Mouse (Mus musculus): ENCODE measurements around the gene Cxcl2. TPM values are rescaled to one million over a fixed set of nuclear protein-coding genes. Genes with fewer than 3 reads are reported as not detected.

The Cxcl2 gene
- total RNA-seq (2021) = under 1 TPM; 0.37 to 0.76 TPM
- long read RNA-seq, experiment 1 = 0 reads
- long read RNA-seq, experiment 2 = 0 reads

DNA sequence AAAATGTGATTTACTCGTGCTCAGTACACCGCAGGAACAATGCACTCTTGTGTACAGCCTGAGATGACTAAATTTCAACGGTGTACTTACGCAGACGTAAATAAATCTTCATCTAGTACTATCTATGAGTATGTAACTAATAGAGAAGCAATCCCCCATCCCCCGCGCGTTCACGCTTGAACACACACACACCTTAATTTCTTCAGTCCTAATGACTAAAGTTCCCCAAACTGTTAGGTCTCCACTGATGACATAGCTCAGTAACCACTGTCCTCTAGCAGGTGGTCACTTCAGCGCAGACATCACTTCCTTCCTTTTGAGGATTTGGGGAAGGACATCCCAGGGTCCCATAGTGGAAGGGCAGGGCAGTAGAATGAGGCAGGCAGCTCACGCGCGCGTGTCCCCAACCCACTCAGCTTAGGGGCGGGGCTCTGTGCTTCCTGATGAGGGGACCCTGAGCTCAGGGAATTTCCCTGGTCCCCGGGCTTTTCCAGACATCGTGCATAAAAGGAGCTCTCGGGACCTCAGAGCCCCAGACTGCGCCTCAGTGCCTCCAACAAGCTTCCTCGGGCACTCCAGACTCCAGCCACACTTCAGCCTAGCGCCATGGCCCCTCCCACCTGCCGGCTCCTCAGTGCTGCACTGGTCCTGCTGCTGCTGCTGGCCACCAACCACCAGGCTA, at the start of gene Cxcl2:
Cxcl2 (plus strand) TSS at position 533 of the 682 bp plus-strand sequence.
- DNase-seq (ENCODE audit: low spot score in 2 of 2) = no peak

DNA sequence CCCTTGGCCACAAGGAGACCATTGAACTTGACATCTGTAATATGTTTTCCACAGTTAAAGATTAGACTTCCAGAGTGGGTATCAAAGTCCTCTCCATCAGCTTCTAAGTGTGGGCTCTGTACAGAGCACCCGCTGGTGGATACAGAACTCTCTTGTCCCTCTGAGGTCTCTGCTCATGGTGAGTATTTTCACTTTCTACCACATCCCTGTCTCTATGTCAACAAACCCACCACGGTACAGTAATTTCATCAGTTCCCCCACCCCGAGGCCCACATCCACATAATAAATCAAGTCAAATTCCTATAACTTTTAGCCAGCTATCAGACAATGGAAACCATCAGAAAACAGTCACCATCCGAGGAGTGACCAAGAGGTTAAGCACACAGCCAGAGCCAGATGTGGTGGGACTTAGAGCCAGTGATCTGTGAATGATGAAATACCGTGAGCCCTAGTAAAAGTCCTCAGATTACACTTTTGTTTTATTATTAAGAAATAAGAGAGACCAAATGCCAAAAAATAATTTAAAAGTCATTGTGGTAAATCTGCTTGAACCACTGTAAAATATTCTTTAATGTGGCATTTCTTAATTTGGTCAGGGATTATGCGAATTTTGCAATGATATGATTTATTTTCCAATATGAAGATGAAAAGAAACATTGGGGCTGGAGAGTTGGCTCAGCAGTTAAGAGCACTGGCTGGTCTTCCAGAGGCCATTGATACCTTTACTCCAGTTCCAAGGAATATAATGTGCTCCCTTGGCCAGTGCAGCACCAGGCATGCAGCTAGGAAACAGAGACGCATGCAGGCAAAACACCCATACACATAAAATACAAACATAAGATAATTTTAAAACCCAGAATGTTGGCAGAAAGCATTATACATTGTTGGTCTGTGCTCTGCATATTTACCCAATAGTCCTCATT, 48.1 kb upstream of the Cxcl2 start:
- DNase-seq (ENCODE audit: low spot score in 2 of 2) = no peak

DNA sequence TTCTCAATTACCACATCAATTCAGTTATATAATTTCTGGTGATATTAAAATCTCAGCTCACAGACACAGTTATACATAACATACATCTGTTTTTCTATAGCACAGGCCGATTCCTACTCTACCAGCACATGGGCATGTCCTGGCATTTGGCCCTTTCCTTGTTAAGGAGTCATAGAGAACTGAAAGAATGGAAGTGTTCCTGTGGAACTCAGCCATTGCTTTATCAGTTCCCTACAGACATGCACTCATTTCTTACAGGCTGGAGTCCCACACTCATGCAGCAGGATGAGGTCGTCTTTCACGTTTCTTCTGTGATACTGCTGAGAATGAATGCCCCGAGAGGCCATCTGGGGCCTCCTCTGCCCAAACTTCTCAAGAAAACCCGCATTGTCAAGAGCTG, 46.2 kb upstream of the Cxcl2 start:
- no peak for DNase-seq (ENCODE audit: low spot score in 2 of 2)

DNA sequence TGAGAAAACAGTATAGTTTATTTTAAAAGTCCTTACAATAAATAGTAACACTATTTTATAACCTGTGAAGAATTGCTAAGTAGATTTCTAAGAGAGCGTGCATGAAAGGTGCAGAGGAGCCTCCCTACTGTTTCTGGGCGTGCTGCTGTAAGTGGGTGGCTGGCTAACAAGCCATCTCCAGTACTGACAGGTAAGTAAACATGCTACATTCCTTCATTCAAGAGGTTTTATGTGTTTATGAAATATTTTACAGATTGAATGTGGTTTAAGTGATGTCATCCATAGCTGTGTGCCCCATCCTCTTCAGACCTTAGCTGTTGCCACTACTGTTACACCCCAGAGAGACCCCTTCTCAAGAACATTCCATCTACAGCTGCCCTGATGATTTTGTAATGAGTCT, 45.2 kb upstream of the Cxcl2 start:
- no peak for DNase-seq (ENCODE audit: low spot score in 2 of 2)

DNA sequence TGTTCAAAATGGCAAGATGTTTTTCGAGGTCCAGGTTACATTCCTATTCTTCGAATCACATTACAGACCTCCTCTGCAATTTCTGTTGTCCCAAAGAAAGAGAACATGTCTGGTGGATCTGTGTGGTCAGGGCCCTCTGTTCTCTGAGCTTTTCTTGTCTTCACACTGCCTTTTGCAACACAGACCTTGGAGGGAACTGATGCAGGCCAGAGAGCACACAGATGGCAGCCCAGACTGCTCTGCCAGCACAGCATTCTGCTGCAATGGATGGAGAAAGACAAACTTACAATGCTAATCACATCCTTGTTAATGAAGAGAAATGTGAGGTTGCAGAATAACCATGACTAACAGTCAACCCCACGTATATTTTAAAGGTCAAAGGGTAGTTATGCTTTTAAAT, 44.6 kb upstream of the Cxcl2 start:
- DNase-seq (ENCODE audit: low spot score in 2 of 2) = no peak

DNA sequence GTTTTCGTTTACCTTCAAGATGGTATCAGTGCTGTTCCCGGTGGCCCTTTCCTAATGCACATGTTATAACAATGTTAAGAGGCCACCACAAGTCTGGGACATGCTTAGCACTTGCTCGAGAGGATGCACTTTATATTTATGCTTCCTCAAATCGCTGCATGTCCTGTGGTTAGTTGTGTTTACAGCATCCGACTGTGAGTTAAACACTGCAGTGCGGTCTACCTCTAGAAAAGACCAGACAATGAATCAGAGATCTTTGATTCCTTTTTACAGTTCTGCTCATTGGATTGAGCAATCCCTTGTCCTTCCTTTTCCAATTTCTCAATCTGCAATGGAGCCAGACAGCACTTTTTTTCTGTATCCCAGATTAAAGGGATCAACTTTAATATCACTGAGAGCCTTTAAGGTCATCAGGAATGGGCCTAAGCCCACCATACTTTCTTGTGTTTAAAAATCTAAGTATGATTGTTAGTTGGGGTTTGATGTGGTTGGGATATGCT, 41.7 kb upstream of the Cxcl2 start:
- DNase-seq (ENCODE audit: low spot score in 2 of 2) = no peak

DNA sequence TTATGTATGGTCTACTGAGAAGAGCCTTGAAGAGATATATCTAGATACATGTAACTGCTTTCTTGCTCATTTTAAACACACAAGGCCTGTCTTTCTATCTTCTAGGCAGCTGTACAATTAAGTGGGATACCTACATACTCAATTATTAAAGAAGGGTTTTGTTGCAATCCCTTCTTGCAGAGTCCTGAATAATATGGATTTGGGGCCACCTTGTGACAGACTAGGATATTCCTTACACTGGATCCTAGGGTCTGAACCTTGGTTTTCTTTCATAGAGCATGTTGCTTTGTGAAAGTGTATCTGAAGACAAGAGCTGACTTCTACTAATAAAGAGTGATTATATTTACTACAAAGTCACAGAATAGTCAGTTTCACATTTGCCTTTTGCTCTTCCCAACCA, 36.9 kb upstream of the Cxcl2 start:
- no peak for DNase-seq (ENCODE audit: low spot score in 2 of 2)

DNA sequence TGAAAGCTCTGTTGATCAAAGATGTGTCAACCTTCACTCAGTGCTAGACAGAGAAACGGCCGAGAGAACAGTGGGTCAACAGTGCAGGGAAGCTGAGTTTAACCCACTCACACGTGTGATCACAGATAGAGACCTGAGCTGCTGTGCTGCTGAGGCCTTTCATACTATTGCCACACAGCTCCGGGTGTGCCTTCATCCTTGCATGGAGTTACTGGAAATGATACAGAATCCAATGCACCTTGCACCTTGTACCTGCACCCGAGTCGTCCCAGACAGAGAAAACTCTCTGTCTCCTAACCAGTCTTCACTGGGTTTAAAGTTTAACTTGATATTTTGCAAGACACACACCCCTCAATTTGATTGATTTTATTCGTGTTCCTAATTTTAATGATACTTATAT, 31.3 kb upstream of the Cxcl2 start:
- no peak for DNase-seq (ENCODE audit: low spot score in 2 of 2)

DNA sequence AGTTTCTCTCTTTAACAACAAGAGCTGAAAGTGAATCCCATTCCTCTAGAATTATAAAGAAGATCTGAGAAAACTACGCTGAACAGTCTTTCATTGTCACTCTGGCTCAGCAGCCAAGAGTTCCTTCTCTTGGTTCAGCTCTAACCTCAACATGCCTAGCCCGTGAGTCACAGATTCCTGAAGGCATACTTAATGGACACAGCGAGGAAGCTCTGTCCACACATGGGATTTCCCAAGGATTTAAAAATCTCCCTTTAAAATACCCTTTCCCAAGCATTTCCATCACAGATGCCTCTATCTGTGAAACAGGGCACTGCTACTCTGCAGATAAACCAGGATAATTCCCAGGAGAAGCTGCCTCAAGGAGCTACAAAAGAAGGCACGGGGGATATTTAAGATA, 27.6 kb upstream of the Cxcl2 start:
- no peak for DNase-seq (ENCODE audit: low spot score in 2 of 2)

DNA sequence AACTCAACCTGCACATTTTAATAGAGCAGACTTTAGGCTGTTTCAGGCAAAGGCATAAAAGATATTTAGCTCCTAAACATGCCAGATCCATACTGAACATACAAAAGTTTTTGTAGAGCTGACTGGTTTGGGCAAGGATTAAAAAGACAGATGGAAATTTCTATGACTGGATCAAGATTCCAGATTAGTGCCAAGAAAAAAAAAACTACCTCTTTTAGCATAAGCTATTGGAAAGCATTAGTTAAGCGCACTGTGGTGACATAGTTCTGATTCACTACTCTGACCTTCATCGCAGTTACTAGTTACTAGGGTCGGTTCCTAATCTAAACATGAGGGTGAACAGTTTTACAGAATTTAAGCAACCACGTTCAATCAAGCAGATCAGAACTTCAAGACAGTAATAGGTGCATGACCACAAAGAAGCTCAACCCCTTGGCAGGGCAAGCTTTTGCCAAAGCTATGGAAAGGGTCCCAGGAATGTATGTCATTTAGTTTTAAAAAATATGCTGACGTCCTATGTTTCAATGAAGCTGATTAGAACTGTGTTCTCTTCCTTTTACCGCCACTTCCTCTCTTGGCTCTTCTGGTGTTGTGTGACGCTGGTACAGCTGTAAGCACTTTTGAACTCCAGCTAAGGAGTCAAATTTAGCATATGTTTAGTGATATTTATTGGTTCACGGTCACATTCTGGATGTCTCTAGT, 27.0 kb upstream of the Cxcl2 start:
- no peak for DNase-seq (ENCODE audit: low spot score in 2 of 2)

DNA sequence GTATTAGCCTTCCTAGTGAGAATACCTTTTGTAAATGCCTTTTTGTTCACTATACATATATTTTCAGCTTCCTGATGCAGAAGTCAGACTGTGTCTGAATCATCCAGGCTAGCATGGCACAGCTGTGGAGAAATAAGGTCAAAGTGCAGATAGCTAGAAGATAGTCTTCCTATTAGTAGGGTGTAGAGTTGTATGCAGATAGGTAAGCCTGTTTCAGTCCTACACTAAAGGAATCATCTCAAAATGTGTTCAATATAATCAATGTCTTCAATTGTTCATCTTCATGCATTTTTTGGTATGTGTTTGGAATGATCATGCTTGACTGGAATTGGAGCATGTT, 26.5 kb upstream of the Cxcl2 start:
- DNase-seq (ENCODE audit: low spot score in 2 of 2) = no peak

DNA sequence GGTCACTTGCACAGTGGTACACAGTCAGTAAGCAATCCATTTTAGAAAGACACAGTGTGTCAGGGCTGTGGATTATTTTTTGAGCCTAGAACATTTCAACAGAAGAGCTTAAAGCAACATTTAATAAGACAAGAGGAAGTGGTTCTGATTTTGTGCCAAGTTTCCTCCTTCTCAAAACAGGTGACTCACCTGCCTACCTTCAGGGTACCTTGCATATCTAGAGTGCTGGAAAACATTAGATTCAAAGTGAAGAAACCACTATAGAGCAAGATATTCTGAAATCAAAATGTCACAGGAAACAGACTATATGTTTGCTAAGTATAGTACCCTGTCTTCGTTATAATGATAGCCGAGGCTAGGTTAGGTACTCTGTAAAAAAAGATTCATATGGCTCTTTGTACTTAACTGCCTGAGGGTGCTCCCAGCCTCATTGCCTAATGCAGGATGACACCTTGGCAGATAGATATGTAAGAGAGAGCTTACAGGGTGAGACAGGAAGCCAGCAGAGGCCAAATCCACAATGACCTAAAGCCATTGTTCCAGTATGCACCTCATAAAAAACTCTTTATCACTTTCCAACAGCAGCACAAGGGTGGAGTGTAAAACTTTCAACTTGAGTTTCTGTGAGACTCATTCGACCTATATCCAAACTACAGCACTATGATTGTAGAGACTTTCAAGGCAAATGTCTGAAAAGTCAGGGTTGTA, 24.2 kb upstream of the Cxcl2 start:
- DNase-seq (ENCODE audit: low spot score in 2 of 2) = no peak

DNA sequence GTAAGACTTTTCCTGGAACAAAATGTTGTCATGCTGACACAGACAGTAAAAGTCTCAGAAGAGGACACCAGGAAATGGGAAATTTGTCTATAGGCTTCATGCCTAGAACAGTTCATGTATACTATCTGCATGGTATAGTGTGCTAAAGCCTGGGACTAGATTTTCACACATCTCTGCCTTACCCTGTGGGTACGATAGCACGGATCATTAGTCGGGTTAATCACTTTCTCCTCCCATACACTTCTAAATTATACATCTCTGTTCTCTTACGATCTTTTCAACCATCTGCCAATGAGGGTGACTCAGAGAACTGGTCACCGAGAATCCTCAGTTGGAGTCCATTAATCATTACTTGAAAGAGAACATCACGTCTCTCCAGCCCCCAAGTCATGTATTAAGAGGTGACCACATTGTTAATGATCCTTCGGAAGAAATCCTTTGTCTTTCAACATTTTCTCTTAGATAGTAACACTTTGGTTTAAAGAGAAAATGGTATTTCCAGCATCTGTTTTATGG, 23.3 kb upstream of the Cxcl2 start:
- DNase-seq (ENCODE audit: low spot score in 2 of 2) = no peak

DNA sequence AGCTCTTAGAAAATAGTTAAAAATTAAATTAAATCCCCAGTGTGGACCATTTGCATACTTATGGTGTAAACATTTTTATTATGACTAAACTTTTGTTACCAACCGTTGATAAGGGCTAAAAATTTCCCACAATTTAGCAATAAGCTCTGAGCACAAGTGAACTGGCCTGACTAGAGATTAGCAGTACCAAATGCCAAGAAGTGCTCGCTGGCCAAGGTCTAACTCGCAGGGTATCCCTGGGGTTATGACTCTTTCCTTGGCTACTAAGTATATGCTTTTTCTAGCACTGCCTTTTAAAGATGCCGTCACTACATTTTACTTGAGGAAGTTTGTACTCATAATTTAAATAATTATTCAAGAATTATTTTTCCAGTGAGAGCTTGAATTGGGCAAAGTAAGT, 22.6 kb upstream of the Cxcl2 start:
- no peak for DNase-seq (ENCODE audit: low spot score in 2 of 2)

DNA sequence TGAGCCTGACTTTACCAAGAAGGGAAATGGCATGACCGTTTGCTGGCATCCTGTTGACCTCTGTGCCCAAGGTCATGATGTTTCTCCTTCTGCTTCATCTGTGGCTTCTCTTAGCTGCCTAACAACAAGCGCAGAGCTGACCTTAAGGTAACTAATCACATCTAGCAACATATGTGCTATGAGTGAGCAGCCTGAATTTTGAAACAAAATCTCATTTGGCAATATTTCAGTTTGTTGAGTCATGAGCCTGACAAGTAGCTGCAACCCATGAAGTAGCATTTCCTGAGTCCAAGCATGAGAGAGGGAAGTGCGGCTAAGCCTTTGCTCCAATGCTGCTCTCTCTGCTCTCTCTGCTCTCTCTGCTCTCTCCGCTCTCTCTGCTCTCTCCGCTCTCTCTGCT, 22.0 kb upstream of the Cxcl2 start:
- no peak for DNase-seq (ENCODE audit: low spot score in 2 of 2)

DNA sequence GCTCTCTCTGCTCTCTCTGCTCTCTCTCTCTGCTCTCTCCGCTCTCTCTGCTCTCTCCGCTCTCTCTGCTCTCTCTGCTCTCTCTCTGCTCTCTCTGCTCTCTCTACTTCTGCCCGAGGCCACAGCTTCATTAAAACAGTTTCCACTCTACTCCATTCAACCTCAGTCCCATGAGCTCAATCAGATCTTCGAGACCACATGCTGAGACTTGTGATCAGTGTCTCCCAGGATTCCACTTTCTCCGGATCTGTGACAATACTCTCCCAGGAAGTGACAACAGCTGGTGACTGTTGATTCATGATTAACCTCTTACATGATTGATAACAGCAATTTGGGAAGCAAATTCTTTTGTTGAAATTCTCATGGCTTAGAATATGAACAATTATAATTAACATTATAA, 21.5 kb upstream of the Cxcl2 start:
- no peak for DNase-seq (ENCODE audit: low spot score in 2 of 2)

DNA sequence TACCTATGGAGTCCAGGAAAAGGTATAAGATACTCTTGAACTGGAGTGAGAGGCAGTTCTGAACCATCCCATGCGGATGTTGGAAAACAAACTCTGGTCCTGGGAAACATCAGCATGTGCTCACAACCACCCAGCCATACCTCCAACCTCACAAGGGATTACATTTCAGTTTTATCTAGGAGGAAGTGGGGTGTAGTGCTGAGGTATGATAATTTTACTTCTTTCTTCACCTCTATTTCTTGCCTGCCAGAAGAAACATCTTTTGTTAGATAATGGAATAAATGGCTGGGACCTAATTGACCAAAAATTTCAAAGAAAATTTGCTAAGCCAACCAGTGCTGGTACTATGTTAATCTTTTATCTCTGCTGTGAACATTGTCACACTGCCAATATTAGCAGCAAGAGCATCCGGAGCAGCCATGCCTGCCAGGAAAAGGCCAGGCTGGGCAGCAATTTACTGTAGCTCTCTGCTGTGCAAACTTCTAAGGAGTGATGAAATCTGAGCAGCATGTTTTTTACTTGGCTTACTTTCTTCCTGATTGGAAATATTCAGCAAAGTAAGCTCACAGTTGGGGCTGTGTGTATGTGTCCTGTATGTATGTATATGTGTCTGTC, 18.9 kb upstream of the Cxcl2 start:
- DNase-seq (ENCODE audit: low spot score in 2 of 2) = no peak

DNA sequence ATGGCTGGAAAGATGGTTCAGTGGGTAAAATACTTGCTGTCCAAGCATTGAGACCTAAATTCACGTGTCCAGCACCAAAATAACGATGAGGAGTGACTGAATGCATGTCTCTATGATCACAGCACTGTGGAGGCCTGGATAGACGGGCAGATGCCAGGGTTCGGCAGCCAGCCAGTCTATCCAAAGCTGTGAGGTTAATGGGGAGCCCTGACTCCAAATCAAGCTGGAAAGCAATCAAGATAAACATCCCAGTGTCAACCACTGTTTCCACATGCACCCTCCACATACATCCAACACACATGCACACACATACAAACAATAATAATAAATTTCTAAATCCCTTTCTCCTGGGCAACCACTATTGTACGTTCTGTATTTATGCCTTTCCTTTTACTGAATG, 15.0 kb upstream of the Cxcl2 start:
- DNase-seq (ENCODE audit: low spot score in 2 of 2) = no peak

DNA sequence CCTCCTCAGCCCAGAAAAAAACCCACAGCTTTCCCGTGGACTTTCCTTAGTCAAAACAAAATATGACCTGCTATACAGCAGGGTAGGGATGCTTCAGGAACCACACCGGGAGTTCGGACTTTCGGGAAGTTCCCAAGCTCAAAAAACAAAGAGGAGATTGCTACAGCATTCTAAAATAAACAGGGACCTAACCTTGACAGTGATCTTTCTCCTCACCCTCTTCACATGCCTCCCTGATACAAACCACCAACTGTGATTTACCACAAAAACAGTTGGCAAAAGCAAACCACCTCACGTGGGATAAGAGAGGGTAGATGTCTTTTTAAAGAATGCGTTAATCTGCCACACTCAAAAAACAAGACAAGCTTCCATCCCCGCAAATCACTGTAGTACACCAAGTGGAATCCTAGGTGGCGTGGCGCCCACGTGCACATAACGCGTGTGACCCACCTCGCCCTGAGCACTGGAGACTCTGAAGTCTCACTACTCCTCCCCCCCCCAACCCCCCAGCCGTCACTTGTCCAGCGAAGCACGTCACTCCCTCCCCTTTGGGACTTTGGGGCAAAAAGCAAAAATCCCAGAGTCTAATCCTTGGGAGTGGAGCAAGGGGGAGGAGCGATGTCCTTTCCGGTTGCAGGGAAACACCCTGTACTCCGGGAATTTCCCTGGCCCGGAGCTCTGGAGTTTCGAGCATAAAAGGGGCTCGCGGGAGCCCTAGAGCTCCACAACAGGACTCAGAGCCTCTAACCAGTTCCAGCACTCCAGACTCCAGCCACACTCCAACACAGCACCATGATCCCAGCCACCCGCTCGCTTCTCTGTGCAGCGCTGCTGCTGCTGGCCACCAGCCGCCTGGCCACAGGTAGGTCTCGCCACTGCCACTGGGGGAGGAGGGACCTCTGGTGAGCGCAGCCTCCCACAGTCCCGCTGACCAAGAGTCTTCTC, 12.9 kb upstream of the Cxcl2 start, which contains the start of gene Cxcl1:
Cxcl1 (plus strand) TSS at position 723 of the 945 bp plus-strand sequence.
- DNase-seq (ENCODE audit: low spot score in 2 of 2) = no peak

Data from adrenal gland, postnatal 4 days (tissue).